In genomic region chr14:86731300-86731699, GRCm38 (mm10) we compare ENCODE assay signal across 23 mouse cellular contexts.
DNase-seq lines count a peak whose midpoint lies in the region; ATAC-seq and TF ChIP-seq lines count a peak whose summit lies in the region.
"Had no signal": no experiment of that assay in that cellular context is flagged by ENCODE, and none has a peak within 500 bp of the region (broad histone marks: within the 10 kb centered on the region; RNA-seq: fewer than 3 reads in every experiment).

No protein-coding gene starts in this region.

- H3K4me2 ChIP-seq in forebrain, embryonic 11.5 days (ENCODE audit: low read depth, low read length, severe bottlenecking): no peak overlapping the region
- no peak overlapping the region for H3K4me2 ChIP-seq in forebrain, embryonic 16.5 days (ENCODE audit: low read length)
- H3K4me2 ChIP-seq in midbrain, embryonic 12.5 days (replicated peaks): no peak overlapping the region
- H3K4me2 ChIP-seq in midbrain, postnatal 0 days (ENCODE audit: low read depth, low read length, poor library complexity, severe bottlenecking): no peak overlapping the region
- H3K4me2 ChIP-seq: embryonic facial prominence, embryonic 15.5 days; heart, embryonic 11.5 days; heart, embryonic 15.5 days; hindbrain, embryonic 13.5 days had no signal

- DNase-seq in forebrain, embryonic 11.5 days (ENCODE audit: low spot score): no peak
- no peak for DNase-seq in midbrain, postnatal 0 days (ENCODE audit: low spot score)
- DNase-seq in ES-E14 (ENCODE audit: low read depth, low spot score) (peak; percentile 15), ZHBTc4 (ENCODE audit: low read depth, low spot score) (peak; percentile 29)
- DNase-seq in yolk sac, embryonic 10.5 days (ENCODE audit: low spot score): no peak
- DNase-seq in B cell, adult 2 months: no peak
- DNase-seq: adrenal gland, adult 8-10 months; adrenal gland, postnatal 36 days; cerebellum, adult 11 months; cerebellum, adult 8-10 months; gastrocnemius, postnatal 14 days; heart, adult 2 months; heart, postnatal 14 days; kidney, adult 11 months had no signal

- H3K36me3 ChIP-seq in forebrain, embryonic 11.5 days (ENCODE audit: control insufficient read depth, insufficient read depth, low read length): no peaks in the 10 kb centered on the region
- no peaks in the 10 kb centered on the region for H3K36me3 ChIP-seq in forebrain, embryonic 16.5 days (ENCODE audit: control insufficient read depth, insufficient read depth)
- H3K36me3 ChIP-seq in midbrain, embryonic 12.5 days: no peaks in the 10 kb centered on the region
- no peaks in the 10 kb centered on the region for H3K36me3 ChIP-seq in midbrain, postnatal 0 days (ENCODE audit: insufficient read depth, low read length)
- no peaks in the 10 kb centered on the region for H3K36me3 ChIP-seq in ES-E14 (ENCODE audit: control insufficient read depth, insufficient read depth, low read length, poor library complexity, severe bottlenecking)
- H3K36me3 ChIP-seq: embryonic facial prominence, embryonic 15.5 days; forebrain, embryonic 10.5 days; heart, embryonic 15.5 days; hindbrain, embryonic 13.5 days had no signal

- no peaks in the 10 kb centered on the region for H3K9me3 ChIP-seq in forebrain, embryonic 11.5 days (ENCODE audit: control insufficient read depth, low read length)
- H3K9me3 ChIP-seq in forebrain, embryonic 16.5 days (ENCODE audit: control insufficient read depth, low read length): no peaks in the 10 kb centered on the region
- H3K9me3 ChIP-seq in midbrain, embryonic 12.5 days: no peaks in the 10 kb centered on the region
- no peaks in the 10 kb centered on the region for H3K9me3 ChIP-seq in midbrain, postnatal 0 days (ENCODE audit: low read length)
- H3K9me3 ChIP-seq in ES-E14 (ENCODE audit: control insufficient read depth, insufficient read depth, low read depth, low read length): no peaks in the 10 kb centered on the region
- H3K9me3 ChIP-seq: embryonic facial prominence, embryonic 15.5 days; forebrain, embryonic 10.5 days; heart, embryonic 15.5 days; hindbrain, embryonic 13.5 days had no signal

- no peak overlapping the region for H3K9ac ChIP-seq in forebrain, embryonic 11.5 days (ENCODE audit: low read length)
- H3K9ac ChIP-seq in forebrain, embryonic 16.5 days (replicated peaks; ENCODE audit: low read depth, low read length): no peak overlapping the region
- no peak overlapping the region for H3K9ac ChIP-seq in midbrain, embryonic 12.5 days (replicated peaks)
- no peak overlapping the region for H3K9ac ChIP-seq in midbrain, postnatal 0 days (replicated peaks; ENCODE audit: low read length, poor library complexity, severe bottlenecking)
- H3K9ac ChIP-seq in ES-E14 (ENCODE audit: insufficient read depth, low read depth, low read length, poor library complexity, severe bottlenecking): no peak overlapping the region
- H3K9ac ChIP-seq: embryonic facial prominence, embryonic 15.5 days; heart, embryonic 15.5 days; hindbrain, embryonic 13.5 days had no signal

- no peaks in the 10 kb centered on the region; the same call in 1 of the 2 replicates for H3K4me1 ChIP-seq in forebrain, embryonic 11.5 days (replicated peaks; ENCODE audit: control insufficient read depth, insufficient read depth, low read length)
- peaks cover 14% of the 10 kb centered on the region for H3K4me1 ChIP-seq in forebrain, embryonic 16.5 days (replicated peaks; ENCODE audit: control insufficient read depth, insufficient read depth, low read length)
- peaks cover 17% of the 10 kb centered on the region; the same call in 1 of the 2 replicates for H3K4me1 ChIP-seq in midbrain, embryonic 12.5 days
- H3K4me1 ChIP-seq in midbrain, postnatal 0 days (ENCODE audit: insufficient read depth, low read length): 0 out of 2 replicates have a peak, but pooled peaks cover 3% of the 10 kb centered on the region
- H3K4me1 ChIP-seq in ES-E14 (ENCODE audit: control insufficient read depth in 2 of 2, insufficient read depth in 2 of 2, low read length in 2 of 2, poor library complexity in 1 of 2): no peaks in the 10 kb centered on the region
- H3K4me1 ChIP-seq: embryonic facial prominence, embryonic 15.5 days; heart, embryonic 15.5 days had no signal

- ATAC-seq in forebrain, embryonic 11.5 days (replicated peaks; ENCODE audit: low FRiP score): peak; percentile 62
- ATAC-seq in forebrain, embryonic 16.5 days: no peak
- ATAC-seq in midbrain, embryonic 12.5 days (ENCODE audit: low FRiP score, low read depth): peak; percentile 60; the same call in 1 of the 2 replicates
- ATAC-seq in midbrain, postnatal 0 days (ENCODE audit: low FRiP score): no peak
- ATAC-seq: hindbrain, postnatal 0 days had no signal

- WGBS in forebrain, embryonic 11.5 days: 0% methylated on average over 1 of the region's 1 CpGs
- 6% methylated on average over 1 of the region's 1 CpGs for WGBS in forebrain, embryonic 16.5 days
- 0% methylated on average over 1 of the region's 1 CpGs for WGBS in midbrain, embryonic 12.5 days
- WGBS in midbrain, postnatal 0 days: 12% methylated on average over 1 of the region's 1 CpGs

- H3K27ac ChIP-seq in forebrain, embryonic 11.5 days (ENCODE audit: low read depth, low read length): no peak overlapping the region
- H3K27ac ChIP-seq in forebrain, embryonic 16.5 days (ENCODE audit: low read length): no peak overlapping the region
- H3K27ac ChIP-seq in midbrain, embryonic 12.5 days (replicated peaks): no peak overlapping the region
- no peak overlapping the region for H3K27ac ChIP-seq in midbrain, postnatal 0 days (ENCODE audit: low read depth, low read length)
- no peak overlapping the region for H3K27ac ChIP-seq in ES-E14 (ENCODE audit: insufficient read depth, low read depth, low read length, poor library complexity, severe bottlenecking)
- H3K27ac ChIP-seq: embryonic facial prominence, embryonic 15.5 days; forebrain, embryonic 10.5 days; heart, adult 2 months; heart, embryonic 15.5 days; hindbrain, embryonic 13.5 days; hindbrain, postnatal 0 days had no signal

- no peaks in the 10 kb centered on the region for H3K27me3 ChIP-seq in forebrain, embryonic 11.5 days (ENCODE audit: control insufficient read depth, insufficient read depth, low read length)
- no peaks in the 10 kb centered on the region for H3K27me3 ChIP-seq in forebrain, embryonic 16.5 days (replicated peaks; ENCODE audit: control insufficient read depth, insufficient read depth, low read length)
- H3K27me3 ChIP-seq in midbrain, embryonic 12.5 days: no peaks in the 10 kb centered on the region
- H3K27me3 ChIP-seq in midbrain, postnatal 0 days (ENCODE audit: insufficient read depth, low read length): no peaks in the 10 kb centered on the region
- H3K27me3 ChIP-seq: embryonic facial prominence, embryonic 15.5 days; heart, embryonic 15.5 days; hindbrain, embryonic 13.5 days had no signal

- no peak overlapping the region for H3K4me3 ChIP-seq in forebrain, embryonic 11.5 days (ENCODE audit: low read depth, low read length)
- no peak overlapping the region for H3K4me3 ChIP-seq in forebrain, embryonic 16.5 days (replicated peaks; ENCODE audit: low read length)
- no peak overlapping the region for H3K4me3 ChIP-seq in midbrain, embryonic 12.5 days
- no peak overlapping the region for H3K4me3 ChIP-seq in midbrain, postnatal 0 days (ENCODE audit: low read depth, low read length)
- H3K4me3 ChIP-seq in ES-E14 (ENCODE audit: insufficient read depth in 1 of 2, low read depth in 1 of 2, low read length in 2 of 2, poor library complexity in 1 of 2, severe bottlenecking in 1 of 2): no peak overlapping the region
- H3K4me3 ChIP-seq: embryonic facial prominence, embryonic 15.5 days; erythroblast, embryonic 14.5 days; forebrain, embryonic 10.5 days; heart, adult 2 months; heart, embryonic 15.5 days; hindbrain, embryonic 13.5 days had no signal

- in situ Hi-C loops in ES-E14 (cut with MboI; ENCODE audit: low sequenced_read_pairs in 2 of 2, unreplicated experiment in 2 of 2): no loop called here

- no peak for TF ChIP-seq CTCF in midbrain, postnatal 0 days (IDR thresholded peaks at IDR 0.05)

TF ChIP-seq in ES-E14, 5 proteins besides CTCF, POLR2A, EP300 and RAD21:
- TF ChIP-seq MAFK (IDR thresholded peaks at IDR 0.05; ENCODE audit: insufficient read depth, low read depth, low read length): no peak
- no peak for TF ChIP-seq HCFC1 (IDR thresholded peaks at IDR 0.05; ENCODE audit: borderline replicate concordance, insufficient read depth, low read length)
- TF ChIP-seq ZNF384 (IDR thresholded peaks at IDR 0.05; ENCODE audit: low read depth, low read length): no peak
- no peak for TF ChIP-seq CHD2 (IDR thresholded peaks at IDR 0.05; ENCODE audit: low read depth, low read length)
- TF ChIP-seq ZC3H11A (IDR thresholded peaks at IDR 0.05; ENCODE audit: borderline replicate concordance, low read depth, low read length): no peak

Comparison
In these comparisons a context has a peak if more than half of its experiments do, and no peak if none do; other contexts are left out.
1. ATAC-seq: peak in forebrain, embryonic 11.5 days (single experiment) and midbrain, embryonic 12.5 days (single experiment); none in forebrain, embryonic 16.5 days (single experiment) and midbrain, postnatal 0 days (single experiment).
2. DNase-seq: peak in ES-E14 (single experiment) and ZHBTc4 (single experiment); none in forebrain, embryonic 11.5 days (single experiment), midbrain, postnatal 0 days (single experiment), yolk sac, embryonic 10.5 days (single experiment) and B cell, adult 2 months (0 of 2).